Mouse (Mus musculus) forebrain, embryonic 13.5 days (tissue): ENCODE data around the gene Gm3839. TPM values are rescaled to one million over a fixed set of nuclear protein-coding genes. Genes with fewer than 3 reads are reported as not detected.

Experiments
- microRNA-seq: library from miRNA; unstranded; fragments of <30 nt; microRNA quantifications from one replicate; pipeline ENCODE4, GENCODE M21; 2016
- polyA plus RNA-seq: library from polyadenylated mRNA; unstranded; fragments of >200 nt; fragmentation: Nextera tagmentation; extraction: Ambion mirVana; gene quantifications from 2 replicates; pipeline ENCODE4 v1.2.1, GENCODE M21; 2015

Gm3839 gene
- polyA plus RNA-seq, 1 experiment from 2014 or later, result 1.7 TPM

Small RNA genes within 50 kb of the gene (microRNA-seq; reads per million reads assigned to microRNA genes)
- not detected for gene Mir5124b

Other genes with a start within 250 kb of the Gm3839 start
- gene Fhit, start 194.7 kb downstream of the Gm3839 start, polyA plus RNA-seq, result 4.6 and 6.2 TPM in 2 replicates
- gene Ptprg, start 196.8 kb upstream of the Gm3839 start, polyA plus RNA-seq, result 32.8 and 35.8 TPM in 2 replicates